Mouse (Mus musculus) embryo, embryonic 9.5 days (tissue): ENCODE data around the gene Scoc.
A peak's percentile ranks its signal among the peaks of the same experiment; 100 is the strongest.

Source experiments
- DNase-seq: peaks from one replicate; pipeline ENCODE4 v3.0.0-alpha.2; 2017; ENCODE audit errors: extremely low spot score

Scoc gene

DNA sequence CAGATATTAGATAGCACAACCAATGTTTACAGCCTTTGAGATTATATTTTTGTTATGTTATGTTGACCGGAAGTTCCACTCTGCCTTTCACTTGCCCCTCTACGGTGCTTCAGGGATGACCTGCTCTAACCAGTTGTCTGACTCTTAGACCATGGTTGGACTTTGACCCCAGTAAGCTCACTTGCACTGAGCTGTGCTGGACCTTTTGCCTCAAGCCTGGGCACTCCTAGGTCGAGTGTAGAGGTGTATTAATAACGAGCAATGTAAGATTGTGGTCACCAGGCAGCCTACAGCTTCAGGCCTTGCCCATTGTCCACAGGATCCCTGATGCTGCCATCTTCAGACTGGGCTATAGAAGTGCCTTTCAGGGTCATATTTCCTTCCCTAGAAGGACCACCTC, 60.5 kb downstream of the Scoc start:
- no peak for DNase-seq

DNA sequence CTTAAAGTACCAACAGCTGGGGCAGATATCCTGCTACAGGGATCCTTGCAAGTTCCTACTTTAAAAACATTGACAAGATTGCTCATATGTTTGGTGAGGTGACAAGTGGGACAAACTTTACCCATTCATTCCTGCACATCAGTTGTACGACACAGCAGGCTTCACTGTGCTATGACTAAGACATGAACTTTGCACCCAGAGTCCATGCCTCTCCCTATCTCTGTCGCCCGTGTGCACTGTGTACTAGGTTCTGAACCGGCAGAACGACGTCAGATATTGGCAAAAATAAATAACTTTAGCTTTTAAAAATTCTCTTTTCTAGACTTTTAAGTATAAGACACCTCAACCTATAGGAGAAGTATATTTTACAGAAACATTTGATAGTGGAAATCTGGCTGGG, 61.5 kb downstream of the Scoc start:
- DNase-seq, result no peak

DNA sequence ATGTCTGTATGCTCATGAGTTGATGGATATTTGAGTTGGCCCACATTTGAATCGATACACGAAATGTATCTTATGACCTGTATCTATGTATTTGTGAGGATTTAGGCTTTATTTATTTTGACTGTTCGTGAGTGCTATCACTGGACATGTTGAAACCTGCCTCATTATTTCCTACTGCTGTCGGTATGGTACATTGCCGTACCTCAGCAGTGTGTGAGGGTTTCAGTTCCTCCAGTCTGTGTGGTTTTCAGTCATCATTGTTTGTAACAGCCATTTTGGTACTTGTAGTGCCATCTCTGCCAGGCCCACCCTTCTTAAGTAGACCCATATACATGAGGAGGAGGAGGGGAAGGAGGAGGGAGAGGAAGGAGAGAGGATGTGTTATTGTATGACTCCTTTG, 63.9 kb downstream of the Scoc start:
- no peak for DNase-seq

DNA sequence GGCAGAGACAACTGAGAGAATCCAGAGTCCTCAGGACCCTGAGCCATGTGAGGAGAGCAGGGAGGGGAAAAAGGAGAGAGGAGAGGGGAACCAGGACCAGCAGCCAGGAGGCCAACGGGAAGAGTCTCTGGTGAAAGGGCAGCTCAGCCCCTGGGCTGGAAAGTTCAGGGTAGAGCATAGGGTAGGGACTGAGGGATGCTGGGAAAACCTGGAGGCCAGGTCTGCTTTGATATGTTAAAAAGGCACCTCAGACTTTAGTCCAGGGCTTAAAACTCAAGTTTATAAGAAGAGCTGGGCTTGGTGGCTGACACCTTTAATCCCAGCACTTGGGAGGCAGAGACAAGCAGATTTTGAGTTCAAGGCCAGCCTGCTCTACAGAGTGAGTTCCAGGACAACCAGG, 65.7 kb downstream of the Scoc start:
- DNase-seq, result no peak

DNA sequence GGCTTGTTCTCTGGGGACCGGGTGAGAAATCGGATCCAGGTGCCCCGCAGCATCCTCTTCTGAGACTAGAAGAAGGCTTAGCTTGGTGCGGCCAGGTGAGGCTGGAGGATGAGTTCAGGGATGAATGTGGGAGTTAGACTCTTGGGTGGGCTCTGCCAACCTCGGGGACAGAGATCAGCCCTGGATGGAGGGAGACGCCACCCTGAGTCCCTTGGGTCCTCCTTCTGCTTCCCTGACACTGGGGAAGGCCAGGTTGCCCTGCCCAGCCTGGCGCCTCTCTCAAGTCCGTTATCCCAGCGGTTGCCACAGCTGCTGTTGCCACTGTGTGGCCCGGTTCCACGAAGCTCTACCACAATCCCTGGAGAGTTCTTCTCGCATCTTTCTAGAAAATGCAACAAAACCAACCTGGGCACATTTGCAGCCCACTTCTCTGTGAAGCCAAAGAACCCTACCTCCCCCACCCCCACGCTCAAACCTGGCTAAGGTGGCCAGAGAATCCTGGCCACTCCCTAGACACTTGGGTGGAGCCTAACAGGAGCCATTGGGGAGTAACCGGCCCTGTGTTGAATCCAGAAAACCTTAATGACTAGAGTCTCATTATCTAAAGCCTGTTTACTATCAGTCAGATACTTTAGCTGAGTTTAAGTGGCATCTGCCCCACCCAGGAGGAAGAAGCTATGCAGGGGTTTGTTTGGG, 68.0 kb downstream of the Scoc start:
- no peak for DNase-seq

DNA sequence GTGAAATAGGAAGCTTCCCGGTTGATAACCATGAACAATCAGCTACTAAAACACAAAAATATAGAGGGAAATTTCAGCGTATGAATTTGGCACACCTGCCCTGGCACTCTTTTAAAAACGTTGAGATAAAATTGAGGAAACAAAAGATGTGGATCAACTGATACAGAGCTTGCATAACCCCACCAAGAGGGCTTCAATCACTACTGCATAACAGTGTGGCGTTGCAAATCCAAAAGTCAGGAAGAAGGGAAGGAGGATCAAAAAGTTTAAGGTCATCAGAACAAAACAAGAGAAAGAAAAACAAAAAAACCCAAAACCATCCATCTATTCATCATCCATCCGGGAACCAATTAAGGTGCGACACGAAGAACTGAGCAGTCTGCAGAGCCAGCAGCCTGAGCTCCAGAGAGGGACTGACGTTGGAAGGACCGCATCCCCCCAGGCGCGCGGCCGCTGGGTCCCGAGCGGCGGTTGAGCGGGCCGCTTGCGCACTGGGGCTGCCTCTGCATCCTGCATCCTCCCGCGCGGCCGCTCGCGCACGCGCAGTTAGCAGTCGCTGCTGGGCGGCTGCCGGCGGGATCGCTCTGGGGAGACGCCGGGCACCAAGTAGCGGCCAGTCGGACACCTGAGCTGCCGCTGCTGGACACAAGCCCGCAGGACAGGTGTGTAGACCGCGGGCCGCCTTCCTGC, 68.7 kb downstream of the Scoc start, which contains the start of gene Clgn:
TSS of gene Clgn (plus strand) at position 552 of the 690 bp plus-strand sequence.
- peak; percentile 76 for DNase-seq

DNA sequence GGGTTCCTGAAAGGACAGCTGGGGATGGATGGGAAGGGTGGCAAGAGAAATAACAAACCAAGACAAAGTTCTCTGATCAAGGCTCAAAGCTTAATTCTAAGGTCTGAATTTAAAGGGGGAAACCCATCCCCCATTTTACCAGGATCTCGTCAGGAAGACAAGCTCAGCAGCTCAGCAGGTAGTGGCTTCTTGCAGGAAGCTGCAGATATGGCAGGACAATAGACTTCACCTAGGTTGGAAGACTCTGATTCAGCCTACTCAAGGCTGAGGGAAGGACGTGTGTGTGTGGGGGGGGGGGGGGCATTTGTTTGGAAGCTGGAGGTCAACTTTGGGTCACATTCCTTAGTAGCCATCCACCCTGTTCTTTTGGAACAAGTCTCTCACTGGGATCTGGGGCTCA, 75.3 kb downstream of the Scoc start:
- no peak for DNase-seq

DNA sequence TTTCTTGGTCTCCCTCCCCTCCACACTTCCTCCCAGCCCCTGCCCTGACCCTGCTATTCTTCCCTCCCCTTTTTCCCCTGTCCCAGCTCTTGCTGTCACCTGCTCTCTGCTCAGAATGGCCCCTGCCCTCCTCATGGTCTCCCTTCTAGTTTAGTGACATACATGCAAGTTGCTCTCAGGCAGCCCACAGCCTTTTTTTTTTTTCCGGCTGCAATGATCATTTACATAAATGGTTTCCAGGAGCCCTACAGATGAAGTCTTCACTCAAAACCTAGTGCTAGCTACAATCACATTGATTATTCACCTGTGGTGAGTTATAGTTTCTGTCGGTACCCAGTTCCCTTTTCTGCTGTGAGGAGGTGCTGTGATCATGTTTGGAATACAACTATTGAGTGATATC, 77.2 kb downstream of the Scoc start:
- DNase-seq, result no peak

DNA sequence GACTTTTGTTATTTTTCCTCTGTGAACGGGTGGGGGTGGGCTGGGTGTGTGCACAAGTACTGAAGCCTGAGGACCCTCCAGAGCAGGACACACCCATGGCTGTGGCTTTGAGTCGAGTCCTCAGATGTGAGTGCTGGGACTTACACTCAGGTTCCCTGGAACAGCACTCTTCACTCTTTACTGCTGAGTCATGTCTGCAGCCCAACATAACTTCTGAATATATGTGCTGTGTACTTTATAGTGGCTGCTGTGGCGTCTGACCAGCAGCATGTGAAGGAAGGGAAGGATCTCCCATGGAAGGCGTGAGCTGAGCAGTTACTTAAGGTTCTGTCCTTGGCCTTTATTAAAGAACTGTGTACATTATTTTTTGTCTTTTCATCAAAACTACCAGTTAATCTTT, 78.0 kb downstream of the Scoc start:
- DNase-seq, result no peak
